Mouse (Mus musculus): ENCODE data around the gene Gpx8.

Gpx8 gene

DNA sequence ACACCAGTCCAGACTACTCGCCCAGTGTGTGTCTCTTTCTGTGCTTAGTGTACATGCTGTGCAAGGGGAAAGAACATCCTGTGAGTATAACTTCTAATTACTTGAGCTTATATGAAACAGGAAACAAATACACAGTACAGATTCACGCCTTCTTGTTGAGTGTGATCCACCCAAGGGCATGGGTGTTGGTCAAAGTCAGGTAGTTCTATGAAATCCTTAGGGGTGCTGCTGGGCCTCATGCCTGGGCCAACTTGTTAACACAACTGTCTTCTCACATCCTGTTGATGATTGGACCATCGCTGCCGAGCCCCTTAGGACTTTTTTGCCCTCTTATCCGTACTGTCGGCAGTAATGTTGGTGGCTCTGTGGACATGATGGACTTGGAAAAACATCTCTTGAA lies 15.5 kb upstream of the Gpx8 start:
- TF ChIP-seq POU5F1 (IDR thresholded peaks at IDR 0.05; ENCODE audit: borderline replicate concordance, low read length) (no peak), CTCF (conservative IDR thresholded peaks at IDR 0.05; ENCODE audit: low read length) (no peak), NANOG (IDR thresholded peaks at IDR 0.05; ENCODE audit: borderline replicate concordance, low read length) (no peak)
- 0 out of 2 replicates have a peak, but pooled peaks cover 2% of the 10 kb centered on the region for H3K27me3 ChIP-seq (ENCODE audit: insufficient read depth, low read length)
- H3K4me3 ChIP-seq (replicated peaks; ENCODE audit: low read length): no peak overlapping the region
- peaks cover 8% of the 10 kb centered on the region for H3K9me3 ChIP-seq (ENCODE audit: low read length)
- no peaks in the 10 kb centered on the region for H3K36me3 ChIP-seq (ENCODE audit: insufficient read depth, low read length)
- H3K4me1 ChIP-seq (replicated peaks; ENCODE audit: low read depth, low read length): no peaks in the 10 kb centered on the region

DNA sequence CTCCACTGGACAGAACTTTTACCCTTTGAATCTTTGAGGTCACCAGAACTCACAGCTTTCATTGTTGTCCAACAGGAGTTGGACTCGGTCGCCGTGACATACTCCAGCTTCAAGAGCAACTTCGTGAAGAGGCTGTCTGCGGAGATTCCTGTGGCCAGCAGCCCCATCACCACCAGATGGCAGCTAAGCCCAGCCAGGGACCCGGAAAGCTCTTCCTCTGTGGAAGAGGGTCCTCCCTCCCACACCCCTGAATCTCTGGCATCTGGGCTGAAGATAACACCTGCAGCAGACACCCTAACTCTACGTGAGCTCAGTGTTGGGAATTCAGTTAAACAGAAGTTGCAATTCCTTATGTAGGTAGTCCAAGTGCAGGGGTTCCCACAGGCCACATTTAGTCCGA lies 9.6 kb upstream of the Gpx8 start:
- H3K36me3 ChIP-seq (ENCODE audit: insufficient read depth, low read length): no peaks in the 10 kb centered on the region
- TF ChIP-seq POU5F1 (IDR thresholded peaks at IDR 0.05; ENCODE audit: borderline replicate concordance, low read length): no peak
- TF ChIP-seq CTCF (conservative IDR thresholded peaks at IDR 0.05; ENCODE audit: low read length): no peak
- TF ChIP-seq NANOG (IDR thresholded peaks at IDR 0.05; ENCODE audit: borderline replicate concordance, low read length): no peak
- no peaks in the 10 kb centered on the region for H3K4me1 ChIP-seq (replicated peaks; ENCODE audit: low read depth, low read length)
- peaks cover 8% of the 10 kb centered on the region for H3K9me3 ChIP-seq (ENCODE audit: low read length)
- peaks cover 4% of the 10 kb centered on the region; the same call in 1 of the 2 replicates for H3K27me3 ChIP-seq (ENCODE audit: insufficient read depth, low read length)
- H3K4me3 ChIP-seq (replicated peaks; ENCODE audit: low read length): no peak overlapping the region

DNA sequence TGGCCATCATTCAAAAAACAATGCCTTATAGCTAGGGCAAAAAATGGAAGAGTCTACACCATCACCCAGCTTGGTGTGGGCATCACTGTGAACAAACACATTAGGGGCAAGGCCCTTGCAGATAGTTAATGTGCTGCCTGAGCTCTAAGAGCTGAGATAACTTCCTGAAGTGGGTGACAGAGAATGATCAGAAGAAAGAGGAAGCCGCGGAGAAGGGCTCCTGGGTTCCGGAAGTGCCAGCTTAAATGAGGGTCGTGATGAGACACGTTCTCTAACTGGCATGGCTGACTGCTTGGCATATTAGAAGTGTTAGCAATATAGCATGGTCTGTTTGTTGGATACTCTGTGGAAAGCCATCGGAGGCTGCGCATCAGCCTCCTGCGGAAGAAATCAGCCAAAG lies 8.0 kb upstream of the Gpx8 start:
- TF ChIP-seq POU5F1 (IDR thresholded peaks at IDR 0.05; ENCODE audit: borderline replicate concordance, low read length) (no peak), NANOG (IDR thresholded peaks at IDR 0.05; ENCODE audit: borderline replicate concordance, low read length) (no peak)
- peaks cover 10% of the 10 kb centered on the region for H3K27me3 ChIP-seq (ENCODE audit: insufficient read depth, low read length)
- H3K4me1 ChIP-seq (replicated peaks; ENCODE audit: low read depth, low read length): no peaks in the 10 kb centered on the region

DNA sequence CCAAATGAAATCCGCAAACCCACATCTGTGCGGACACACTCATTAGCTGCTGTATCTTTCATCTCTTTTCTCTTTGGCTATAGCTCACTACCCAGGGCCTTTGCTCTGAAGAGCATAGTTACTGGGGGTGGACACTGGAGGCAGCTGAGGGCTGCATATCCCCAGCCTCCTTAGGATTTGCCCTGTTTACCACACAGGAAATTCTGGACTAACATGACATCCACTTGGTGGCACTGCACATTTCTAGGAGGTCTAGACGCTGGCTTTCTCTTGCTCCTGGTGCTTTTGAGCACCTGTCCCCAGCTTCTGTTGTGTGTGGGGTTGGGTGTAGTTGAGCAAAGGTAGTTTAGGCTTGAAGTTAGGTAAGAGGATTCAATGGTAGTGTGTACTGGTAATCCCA lies 1.4 kb upstream of the Gpx8 start:
- Histone ChIP-seq H3K27me3 (ENCODE audit: insufficient read depth, low read length) (peaks cover 30% of the 10 kb centered on the region), H3K9me3 (ENCODE audit: low read length) (no peaks in the 10 kb centered on the region), H3K4me3 (replicated peaks; ENCODE audit: low read length) (no peak overlapping the region), H3K4me1 (replicated peaks; ENCODE audit: low read depth, low read length) (peaks cover 8% of the 10 kb centered on the region), H3K36me3 (ENCODE audit: insufficient read depth, low read length) (no peaks in the 10 kb centered on the region)
- TF ChIP-seq NANOG (IDR thresholded peaks at IDR 0.05; ENCODE audit: borderline replicate concordance, low read length): no peak

More for the DNA sequence above, 8.0 kb upstream of the Gpx8 start:
- peaks cover 6% of the 10 kb centered on the region for H3K9me3 ChIP-seq (ENCODE audit: low read length)
- no peaks in the 10 kb centered on the region for H3K36me3 ChIP-seq (ENCODE audit: insufficient read depth, low read length)
- H3K4me3 ChIP-seq (replicated peaks; ENCODE audit: low read length): no peak overlapping the region

DNA sequence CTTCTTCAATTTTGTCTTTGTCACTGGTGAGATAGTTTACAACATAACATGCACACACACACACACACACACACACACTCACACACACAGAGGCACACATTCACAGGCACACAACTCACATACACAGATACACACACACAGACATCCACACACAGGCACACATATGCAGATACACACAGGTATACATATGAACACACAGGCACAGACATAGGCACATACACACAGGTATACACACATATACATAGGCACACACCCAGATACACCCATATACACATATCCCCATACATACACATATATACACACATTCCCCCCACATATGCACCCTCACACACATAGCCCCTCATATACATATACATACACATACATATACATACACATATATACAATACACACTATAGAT lies 808 bp upstream of the Gpx8 start:
- H3K4me3 ChIP-seq (replicated peaks; ENCODE audit: low read length): no peak overlapping the region
- H3K9me3 ChIP-seq (ENCODE audit: low read length): no peaks in the 10 kb centered on the region
- peaks cover 8% of the 10 kb centered on the region for H3K4me1 ChIP-seq (replicated peaks; ENCODE audit: low read depth, low read length)
- H3K36me3 ChIP-seq (ENCODE audit: insufficient read depth, low read length): no peaks in the 10 kb centered on the region
- peaks cover 30% of the 10 kb centered on the region for H3K27me3 ChIP-seq (ENCODE audit: insufficient read depth, low read length)
- TF ChIP-seq CTCF (conservative IDR thresholded peaks at IDR 0.05; ENCODE audit: low read length) (no peak), POU5F1 (IDR thresholded peaks at IDR 0.05; ENCODE audit: borderline replicate concordance, low read length) (no peak), NANOG (IDR thresholded peaks at IDR 0.05; ENCODE audit: borderline replicate concordance, low read length) (no peak)

DNA sequence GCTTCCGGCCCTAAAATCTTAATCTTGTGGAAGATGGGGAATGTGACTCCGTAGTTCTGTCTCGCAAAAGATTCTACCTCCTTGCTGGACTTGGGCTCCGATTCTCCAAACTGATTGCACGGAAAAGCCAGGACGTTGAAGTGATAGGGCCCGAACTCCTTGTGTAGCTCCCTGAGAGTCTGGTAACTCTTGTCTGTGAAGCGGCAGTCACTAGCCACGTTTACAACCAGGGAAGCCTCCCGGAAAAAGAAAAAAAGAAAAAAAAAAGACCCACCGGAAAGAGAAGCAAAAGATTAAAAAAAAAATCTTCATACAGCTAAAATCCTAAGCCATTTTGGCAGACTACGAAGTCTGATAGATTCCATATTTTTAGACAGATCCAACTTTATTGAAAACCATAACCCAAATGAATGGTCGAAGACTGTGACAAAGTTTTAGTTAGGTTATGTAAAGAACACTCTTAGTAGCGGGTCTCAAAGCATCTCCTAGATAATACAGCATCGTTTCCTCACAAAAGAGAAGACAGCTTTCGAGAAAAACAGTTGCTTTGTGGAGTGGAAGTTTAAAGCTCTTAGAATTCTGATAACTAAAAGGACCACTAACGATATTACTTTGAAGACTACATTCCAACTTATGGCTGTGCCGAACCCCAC lies 626 bp downstream of the Gpx8 start:
- Histone ChIP-seq H3K9me3 (ENCODE audit: low read length) (no peaks in the 10 kb centered on the region), H3K27me3 (ENCODE audit: insufficient read depth, low read length) (peaks cover 39% of the 10 kb centered on the region), H3K4me1 (replicated peaks; ENCODE audit: low read depth, low read length) (peaks cover 19% of the 10 kb centered on the region), H3K4me3 (replicated peaks; ENCODE audit: low read length) (peak overlapping the region; percentile 55), H3K36me3 (ENCODE audit: insufficient read depth, low read length) (no peaks in the 10 kb centered on the region)
- TF ChIP-seq POU5F1 (IDR thresholded peaks at IDR 0.05; ENCODE audit: borderline replicate concordance, low read length): no peak
- TF ChIP-seq NANOG (IDR thresholded peaks at IDR 0.05; ENCODE audit: borderline replicate concordance, low read length): no peak
- TF ChIP-seq CTCF (conservative IDR thresholded peaks at IDR 0.05; ENCODE audit: low read length): no peak

DNA sequence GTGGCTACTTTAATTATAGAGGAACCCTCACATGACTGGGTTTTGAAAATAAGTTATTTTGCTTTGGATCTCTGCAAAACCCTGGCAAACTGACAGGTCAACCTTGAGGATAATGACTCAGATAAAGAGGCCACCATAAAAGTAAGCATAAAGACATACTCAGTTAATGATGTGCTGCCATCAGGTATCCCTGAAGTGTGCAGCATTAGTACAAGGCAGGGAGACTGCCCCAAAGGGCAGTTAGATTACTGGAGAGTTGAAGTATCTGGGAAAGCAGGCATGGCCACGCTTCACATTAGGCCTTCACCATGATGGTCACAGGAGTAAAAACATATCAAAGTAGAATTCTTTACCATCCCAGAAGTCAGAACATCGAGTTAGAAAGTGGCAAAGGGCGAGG lies 1.3 kb downstream of the Gpx8 start:
- Histone ChIP-seq H3K4me1 (replicated peaks; ENCODE audit: low read depth, low read length) (peaks cover 19% of the 10 kb centered on the region), H3K36me3 (ENCODE audit: insufficient read depth, low read length) (no peaks in the 10 kb centered on the region), H3K9me3 (ENCODE audit: low read length) (no peaks in the 10 kb centered on the region), H3K4me3 (replicated peaks; ENCODE audit: low read length) (no peak overlapping the region), H3K27me3 (ENCODE audit: insufficient read depth, low read length) (peaks cover 44% of the 10 kb centered on the region)
- TF ChIP-seq CTCF (conservative IDR thresholded peaks at IDR 0.05; ENCODE audit: low read length): no peak
- TF ChIP-seq POU5F1 (IDR thresholded peaks at IDR 0.05; ENCODE audit: borderline replicate concordance, low read length): no peak
- TF ChIP-seq NANOG (IDR thresholded peaks at IDR 0.05; ENCODE audit: borderline replicate concordance, low read length): no peak

DNA sequence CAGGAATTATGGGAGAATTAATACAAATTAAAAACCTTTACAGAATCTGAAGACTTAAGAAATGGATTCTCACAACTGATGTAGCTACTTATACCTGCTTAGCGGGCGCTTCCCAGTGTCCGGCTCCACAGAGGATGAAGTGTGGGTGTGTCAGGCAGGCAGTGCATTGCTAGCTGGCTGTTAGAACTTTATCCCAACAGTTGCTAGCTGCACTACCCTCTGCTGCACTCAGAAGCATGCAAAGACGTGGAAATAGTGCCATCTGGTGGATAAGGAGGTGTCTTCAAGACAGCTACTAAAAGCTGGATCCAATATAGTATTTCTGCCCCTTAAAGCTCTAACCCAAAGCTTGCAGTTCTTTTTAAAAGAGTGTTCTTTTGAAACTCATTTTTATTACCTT lies 10.4 kb downstream of the Gpx8 start:
- no peak for TF ChIP-seq POU5F1 (IDR thresholded peaks at IDR 0.05; ENCODE audit: borderline replicate concordance, low read length)
- peak; percentile 66 for TF ChIP-seq CTCF (conservative IDR thresholded peaks at IDR 0.05; ENCODE audit: low read length)
- Histone ChIP-seq H3K36me3 (ENCODE audit: insufficient read depth, low read length) (no peaks in the 10 kb centered on the region), H3K9me3 (ENCODE audit: low read length) (no peaks in the 10 kb centered on the region), H3K4me3 (replicated peaks; ENCODE audit: low read length) (peak overlapping the region; percentile 79), H3K27me3 (ENCODE audit: insufficient read depth, low read length) (peaks cover 66% of the 10 kb centered on the region), H3K4me1 (replicated peaks; ENCODE audit: low read depth, low read length) (peaks cover 30% of the 10 kb centered on the region)

DNA sequence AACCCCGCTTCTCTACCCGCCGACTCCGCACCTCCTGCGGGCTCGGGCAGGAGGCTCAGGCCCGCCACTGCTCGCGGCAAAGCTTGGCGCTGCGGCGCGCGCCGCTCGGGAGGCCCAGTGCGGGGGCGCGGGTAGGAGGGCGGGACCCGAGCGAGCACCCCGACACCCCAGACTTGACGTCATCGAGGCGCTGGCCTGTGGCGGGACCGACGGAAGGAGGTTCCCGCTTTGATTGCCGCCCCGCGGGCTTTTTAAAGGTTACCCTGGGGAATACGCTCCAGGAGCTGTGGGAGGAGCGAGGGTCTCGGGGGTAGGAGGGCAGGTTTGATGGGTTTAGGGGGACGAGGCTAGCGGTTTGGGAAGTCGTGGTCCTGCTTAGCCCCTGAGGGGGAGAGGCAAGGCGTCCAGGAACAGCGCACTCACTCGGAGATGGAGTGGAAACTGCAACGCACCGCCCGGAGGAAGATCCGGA lies 11.2 kb downstream of the Gpx8 start, which contains the start of gene Cdc20b:
Cdc20b (plus strand) TSS at position 162 of the 472 bp plus-strand sequence.
- Histone ChIP-seq H3K9me3 (ENCODE audit: low read length) (no peaks in the 10 kb centered on the region), H3K4me3 (replicated peaks; ENCODE audit: low read length) (peak within 1 kb of the TSS; percentile 79), H3K4me1 (replicated peaks; ENCODE audit: low read depth, low read length) (peaks cover 32% of the 10 kb centered on the region), H3K27me3 (ENCODE audit: insufficient read depth, low read length) (peaks cover 67% of the 10 kb centered on the region), H3K36me3 (ENCODE audit: insufficient read depth, low read length) (no peaks in the 10 kb centered on the region)
- TF ChIP-seq POU5F1 (IDR thresholded peaks at IDR 0.05; ENCODE audit: borderline replicate concordance, low read length) (no peak), NANOG (IDR thresholded peaks at IDR 0.05; ENCODE audit: borderline replicate concordance, low read length) (no peak), CTCF (conservative IDR thresholded peaks at IDR 0.05; ENCODE audit: low read length) (no peak)

Data from E14TG2a.4 (cell line).